7 mouse cellular contexts compared by ENCODE assay signal in the genomic region with DNA sequence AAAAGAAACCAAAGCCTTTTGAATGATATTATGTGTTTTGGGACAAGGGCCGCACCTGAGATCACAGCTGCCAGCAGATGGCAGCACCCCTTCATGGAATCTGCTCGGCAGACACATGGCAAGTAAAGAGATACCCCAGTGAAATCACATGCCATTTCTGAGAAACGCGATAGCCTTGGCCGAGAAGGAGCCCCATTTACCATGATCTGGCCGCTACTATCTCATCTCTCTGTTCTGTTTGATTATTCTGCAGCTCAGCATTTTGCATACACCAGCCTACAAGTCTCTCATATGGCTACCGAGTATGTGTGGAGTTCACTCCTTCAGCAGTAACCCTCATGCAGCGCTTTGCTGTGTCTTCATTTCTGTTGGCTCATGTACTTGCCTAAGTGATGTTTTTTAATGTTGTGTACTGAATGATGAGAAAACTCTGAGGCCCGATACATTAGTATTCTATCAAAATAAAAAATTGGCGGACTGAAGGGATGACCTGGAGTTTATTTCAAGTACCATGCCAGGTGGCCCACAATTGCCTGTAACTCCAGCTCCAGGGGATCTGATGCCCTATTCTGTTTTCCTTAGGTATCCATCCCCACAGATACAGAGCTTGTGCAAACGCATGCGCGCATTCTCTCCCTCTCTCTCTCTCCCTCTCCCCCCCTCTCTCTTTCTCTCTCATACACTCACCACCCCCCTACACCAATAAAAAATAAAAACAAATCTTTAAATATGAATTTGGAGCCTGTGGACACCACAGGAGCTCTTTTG.
A peak's percentile ranks its signal among the peaks of the same experiment; 100 is the strongest.
DNase-seq lines count a peak whose midpoint lies in the region; ATAC-seq and TF ChIP-seq lines count a peak whose summit lies in the region.

No protein-coding gene starts in this region.

- TF ChIP-seq CTCF in spleen, adult 2 months (IDR thresholded peaks at IDR 0.05; ENCODE audit: extremely low read depth, insufficient read depth, insufficient read length, insufficient replicate concordance) = peak; percentile 74; the same call in 1 of the 2 replicates

- H3K27ac ChIP-seq in midbrain, embryonic 16.5 days (ENCODE audit: low read length) = no peak overlapping the region
- no peak overlapping the region for H3K27ac ChIP-seq in spleen, adult 2 months (ENCODE audit: insufficient read depth, low read length)

- TF ChIP-seq POLR2A in spleen, adult 2 months (IDR thresholded peaks at IDR 0.05; ENCODE audit: low read depth, low read length) = no peak

- H3K27me3 ChIP-seq in midbrain, embryonic 16.5 days (ENCODE audit: control insufficient read depth, insufficient read depth, low read depth, low read length) = no peaks in the 10 kb centered on the region
- no peaks in the 10 kb centered on the region for H3K27me3 ChIP-seq in spleen, adult 2 months (ENCODE audit: control insufficient read depth, insufficient read depth, low read length)

- intact Hi-C loops in gastrocnemius, postnatal 36 days (cut with DNase I) = loop anchor here (2.0 kb wide), 1 partner anchor 847 kb away; no protein-coding TSS in a partner anchor
- intact Hi-C loops in left cerebral cortex, postnatal 36 days (cut with DNase I) = loop anchor here (2.0 to 10.0 kb wide), 4 partner anchors 515 to 1073 kb away; no protein-coding TSS in a partner anchor

- peak; percentile 50 for DNase-seq in adrenal gland, adult 8-10 months
- peak; percentile 91 for DNase-seq in embryo, embryonic 10.5 days (ENCODE audit: low spot score)
- DNase-seq in gastrocnemius, postnatal 36 days = peak; percentile 59 to 63
- DNase-seq in kidney, adult 11 months = peak; percentile 32
- DNase-seq in left cerebral cortex, postnatal 36 days (ENCODE audit: low spot score in 2 of 2) = peak; percentile 83 to 84
- DNase-seq in spleen, adult 2 months (ENCODE audit: low read depth in 1 of 2, low spot score in 2 of 2) = peak; percentile 30 to 72

- ATAC-seq in midbrain, embryonic 16.5 days = peak; percentile 94

- 40% methylated on average over 13 of the region's 13 CpGs for WGBS in midbrain, embryonic 16.5 days
- 50% methylated on average over 13 of the region's 13 CpGs for WGBS in spleen, adult 2 months

- H3K9ac ChIP-seq in midbrain, embryonic 16.5 days (ENCODE audit: low read depth, low read length) = no peak overlapping the region

- no peaks in the 10 kb centered on the region for H3K36me3 ChIP-seq in midbrain, embryonic 16.5 days (ENCODE audit: control insufficient read depth, insufficient read depth, low read length)
- H3K36me3 ChIP-seq in spleen, adult 2 months (ENCODE audit: control insufficient read depth, insufficient read depth, low read length) = no peaks in the 10 kb centered on the region

- H3K4me1 ChIP-seq in midbrain, embryonic 16.5 days (ENCODE audit: control insufficient read depth, insufficient read depth, low read length) = no peaks in the 10 kb centered on the region
- peaks cover 2% of the 10 kb centered on the region for H3K4me1 ChIP-seq in spleen, adult 2 months (ENCODE audit: control insufficient read depth, insufficient read depth, insufficient read length)

- no peaks in the 10 kb centered on the region; the same call in 1 of the 2 replicates for H3K9me3 ChIP-seq in midbrain, embryonic 16.5 days (replicated peaks; ENCODE audit: control insufficient read depth, low read length, poor library complexity, severe bottlenecking)

- H3K4me3 ChIP-seq in midbrain, embryonic 16.5 days (ENCODE audit: low read depth, low read length) = peak overlapping the region; percentile 18; the same call in 1 of the 2 replicates
- no peak overlapping the region for H3K4me3 ChIP-seq in spleen, adult 2 months (ENCODE audit: extremely low read depth, insufficient read depth, insufficient read length)

- H3K4me2 ChIP-seq in midbrain, embryonic 16.5 days (ENCODE audit: low read length) = peak overlapping the region; percentile 49

Comparison
In these comparisons a context has a peak if more than half of its experiments do, and no peak if none do; other contexts are left out.
1. DNase-seq: peak in every context shown above with its lines; median percentile 91 in embryo, embryonic 10.5 days; 84 in left cerebral cortex, postnatal 36 days; 61 in gastrocnemius, postnatal 36 days; 51 in spleen, adult 2 months; 50 in adrenal gland, adult 8-10 months; 32 in kidney, adult 11 months.